Mouse (Mus musculus): ENCODE data around the gene Olfm3. TPM values are rescaled to one million over a fixed set of nuclear protein-coding genes. Genes with fewer than 3 reads are reported as not detected.

Olfm3 gene
- polyA plus RNA-seq, 1 experiment from 2014 or later = 2.7 TPM

- H3K27me3 ChIP-seq = no peaks in the 10 kb centered on the region
- no peaks in the 10 kb centered on the region for H3K36me3 ChIP-seq
- no peak overlapping the region for H3K4me2 ChIP-seq (replicated peaks)
- 0 out of 2 replicates have a peak, but pooled peaks cover 2% of the 10 kb centered on the region for H3K4me1 ChIP-seq
- no peak overlapping the region for H3K4me3 ChIP-seq
- WGBS = 78% methylated on average over 4 of the region's 4 CpGs
- H3K27ac ChIP-seq = no peak overlapping the region
- no peaks in the 10 kb centered on the region for H3K9me3 ChIP-seq (replicated peaks)
- no peak for ATAC-seq (ENCODE audit: low FRiP score)
- H3K9ac ChIP-seq = no peak overlapping the region
These were observed 58.6 kb downstream of the Olfm3 start for GRCm38 (mm10) chr3:114962316-114963083.

- no peak overlapping the region for H3K4me2 ChIP-seq (replicated peaks)
- no peaks in the 10 kb centered on the region for H3K36me3 ChIP-seq
- no peak overlapping the region for H3K27ac ChIP-seq
- H3K27me3 ChIP-seq = no peaks in the 10 kb centered on the region
- H3K9ac ChIP-seq = no peak overlapping the region
- H3K9me3 ChIP-seq (replicated peaks) = no peaks in the 10 kb centered on the region
- ATAC-seq (ENCODE audit: low FRiP score) = peak; percentile 35; the same call in 1 of the 2 replicates
- no peaks in the 10 kb centered on the region for H3K4me1 ChIP-seq
- H3K4me3 ChIP-seq = no peak overlapping the region
These were observed 67.3 kb downstream of the Olfm3 start for GRCm38 (mm10) chr3:114971183-114971582.

- H3K9me3 ChIP-seq (replicated peaks) = no peaks in the 10 kb centered on the region
- H3K9ac ChIP-seq = no peak overlapping the region
- no peaks in the 10 kb centered on the region for H3K36me3 ChIP-seq
- H3K4me1 ChIP-seq = no peaks in the 10 kb centered on the region
- no peak for ATAC-seq (ENCODE audit: low FRiP score)
- H3K27me3 ChIP-seq = no peaks in the 10 kb centered on the region
- WGBS = 64% methylated on average over 1 of the region's 1 CpGs
- no peak overlapping the region for H3K27ac ChIP-seq
- H3K4me2 ChIP-seq (replicated peaks) = no peak overlapping the region
- no peak overlapping the region for H3K4me3 ChIP-seq
These were observed 68.6 kb downstream of the Olfm3 start for GRCm38 (mm10) chr3:114972522-114972921.

- Histone ChIP-seq H3K4me3 (no peak overlapping the region), H3K9me3 (replicated peaks) (no peaks in the 10 kb centered on the region), H3K4me1 (no peaks in the 10 kb centered on the region), H3K4me2 (replicated peaks) (no peak overlapping the region), H3K9ac (no peak overlapping the region), H3K27me3 (no peaks in the 10 kb centered on the region), H3K36me3 (no peaks in the 10 kb centered on the region), H3K27ac (no peak overlapping the region)
- WGBS = 75% methylated on average over 2 of the region's 2 CpGs
- ATAC-seq (ENCODE audit: low FRiP score) = no peak
These were observed 87.0 kb downstream of the Olfm3 start for GRCm38 (mm10) chr3:114990828-114991227.

- Histone ChIP-seq H3K27me3 (no peaks in the 10 kb centered on the region), H3K4me2 (replicated peaks) (no peak overlapping the region), H3K9ac (no peak overlapping the region), H3K9me3 (replicated peaks) (no peaks in the 10 kb centered on the region), H3K4me3 (no peak overlapping the region), H3K36me3 (no peaks in the 10 kb centered on the region), H3K27ac (no peak overlapping the region), H3K4me1 (no peaks in the 10 kb centered on the region)
- no peak for ATAC-seq (ENCODE audit: low FRiP score)
- 78% methylated on average over 1 of the region's 1 CpGs for WGBS
These were observed 92.1 kb downstream of the Olfm3 start for GRCm38 (mm10) chr3:114995956-114996355.

- H3K27me3 ChIP-seq = no peaks in the 10 kb centered on the region
- WGBS = 79% methylated on average over 3 of the region's 3 CpGs
- no peak overlapping the region for H3K27ac ChIP-seq
- H3K4me3 ChIP-seq = no peak overlapping the region
- H3K36me3 ChIP-seq = no peaks in the 10 kb centered on the region
- H3K9me3 ChIP-seq (replicated peaks) = no peaks in the 10 kb centered on the region
- ATAC-seq (ENCODE audit: low FRiP score) = no peak
- H3K4me2 ChIP-seq (replicated peaks) = no peak overlapping the region
- no peak overlapping the region for H3K9ac ChIP-seq
- H3K4me1 ChIP-seq = no peaks in the 10 kb centered on the region
These were observed 123.7 kb downstream of the Olfm3 start for GRCm38 (mm10) chr3:115027560-115027959.

- Histone ChIP-seq H3K4me2 (replicated peaks) (no peak overlapping the region), H3K36me3 (no peaks in the 10 kb centered on the region), H3K9ac (no peak overlapping the region), H3K4me1 (no peaks in the 10 kb centered on the region), H3K27ac (no peak overlapping the region), H3K27me3 (no peaks in the 10 kb centered on the region), H3K9me3 (replicated peaks) (no peaks in the 10 kb centered on the region), H3K4me3 (no peak overlapping the region)
- no peak for ATAC-seq (ENCODE audit: low FRiP score)
- WGBS = 79% methylated on average over 1 of the region's 1 CpGs
These were observed 124.2 kb downstream of the Olfm3 start for GRCm38 (mm10) chr3:115028046-115028445.

GRCm38 (mm10) chr3:115028611-115029010 lies 124.7 kb downstream of the Olfm3 start:
- Histone ChIP-seq H3K4me1 (no peaks in the 10 kb centered on the region), H3K4me2 (replicated peaks) (no peak overlapping the region), H3K4me3 (no peak overlapping the region), H3K9ac (no peak overlapping the region), H3K36me3 (no peaks in the 10 kb centered on the region), H3K27me3 (no peaks in the 10 kb centered on the region), H3K9me3 (replicated peaks) (no peaks in the 10 kb centered on the region), H3K27ac (no peak overlapping the region)
- no peak for ATAC-seq (ENCODE audit: low FRiP score)
- WGBS = 83% methylated on average over 1 of the region's 1 CpGs

- Histone ChIP-seq H3K9me3 (replicated peaks) (no peaks in the 10 kb centered on the region), H3K27ac (no peak overlapping the region), H3K4me3 (no peak overlapping the region), H3K4me2 (replicated peaks) (no peak overlapping the region), H3K36me3 (no peaks in the 10 kb centered on the region), H3K4me1 (no peaks in the 10 kb centered on the region), H3K9ac (no peak overlapping the region), H3K27me3 (no peaks in the 10 kb centered on the region)
- no peak for ATAC-seq (ENCODE audit: low FRiP score)
- WGBS = 89% methylated on average over 5 of the region's 5 CpGs
These were observed 145.2 kb downstream of the Olfm3 start for GRCm38 (mm10) chr3:115049060-115049459.

- 86% methylated on average over 1 of the region's 1 CpGs for WGBS
- H3K27me3 ChIP-seq = no peaks in the 10 kb centered on the region
- H3K36me3 ChIP-seq = no peaks in the 10 kb centered on the region
- ATAC-seq (ENCODE audit: low FRiP score) = no peak
- H3K9ac ChIP-seq = no peak overlapping the region
- no peak overlapping the region for H3K4me3 ChIP-seq
- no peak overlapping the region for H3K4me2 ChIP-seq (replicated peaks)
- no peak overlapping the region for H3K27ac ChIP-seq
- no peaks in the 10 kb centered on the region for H3K9me3 ChIP-seq (replicated peaks)
- H3K4me1 ChIP-seq = no peaks in the 10 kb centered on the region
These were observed 161.0 kb downstream of the Olfm3 start for GRCm38 (mm10) chr3:115064901-115065300.

GRCm38 (mm10) chr3:115080428-115081181 lies 176.7 kb downstream of the Olfm3 start:
- Histone ChIP-seq H3K36me3 (no peaks in the 10 kb centered on the region), H3K4me2 (replicated peaks) (no peak overlapping the region; the same call in 1 of the 2 replicates), H3K9ac (no peak overlapping the region), H3K4me1 (peaks cover 4% of the 10 kb centered on the region; the same call in 1 of the 2 replicates), H3K9me3 (replicated peaks) (no peaks in the 10 kb centered on the region), H3K27me3 (no peaks in the 10 kb centered on the region), H3K27ac (no peak overlapping the region), H3K4me3 (no peak overlapping the region)
- WGBS = 42% methylated on average over 12 of the region's 12 CpGs
- no peak for ATAC-seq (ENCODE audit: low FRiP score)

- Histone ChIP-seq H3K9ac (no peak overlapping the region), H3K27ac (no peak overlapping the region), H3K4me1 (peaks cover 4% of the 10 kb centered on the region; the same call in 1 of the 2 replicates), H3K4me2 (replicated peaks) (no peak overlapping the region), H3K9me3 (replicated peaks) (no peaks in the 10 kb centered on the region), H3K27me3 (no peaks in the 10 kb centered on the region), H3K4me3 (no peak overlapping the region), H3K36me3 (no peaks in the 10 kb centered on the region)
- ATAC-seq (ENCODE audit: low FRiP score) = no peak
- 50% methylated on average over 2 of the region's 2 CpGs for WGBS
These were observed 177.5 kb downstream of the Olfm3 start for GRCm38 (mm10) chr3:115081371-115081770.

Data from hindbrain, embryonic 12.5 days (tissue).